Mouse (Mus musculus): Measurements from ENCODE around the gene Sorbs2. TPM values are rescaled to one million over a fixed set of nuclear protein-coding genes. Genes with fewer than 3 reads are reported as not detected.

Sorbs2 gene
- polyA plus RNA-seq, 1 experiment: 14.3 TPM

- H3K27me3 ChIP-seq (ENCODE audit: control insufficient read depth, insufficient read depth, insufficient read length): no peaks in the 10 kb centered on the region
- no peak overlapping the region for H3ac ChIP-seq (ENCODE audit: control insufficient read depth, insufficient read length)
- H3K36me3 ChIP-seq (ENCODE audit: control insufficient read depth, insufficient read depth): peaks cover 4% of the 10 kb centered on the region
- no peak overlapping the region for H3K4me3 ChIP-seq
- no peak overlapping the region for H3K4me2 ChIP-seq (ENCODE audit: low read depth)
- H3K79me2 ChIP-seq (ENCODE audit: control insufficient read depth, insufficient read depth): no peaks in the 10 kb centered on the region
- TF ChIP-seq MAX (IDR thresholded peaks at IDR 0.05; ENCODE audit: low read depth) (no peak), TCF12 (IDR thresholded peaks at IDR 0.05; ENCODE audit: insufficient read depth, poor library complexity, severe bottlenecking) (no peak), MYOG (IDR thresholded peaks at IDR 0.05; ENCODE audit: control insufficient read depth in 1 of 3, insufficient read depth in 1 of 3, insufficient read length in 2 of 3, low read depth in 2 of 3) (no peak), POLR2AphosphoS2 (IDR thresholded peaks at IDR 0.05; ENCODE audit: insufficient read length, low read depth) (no peak), REST (IDR thresholded peaks at IDR 0.05; ENCODE audit: insufficient read depth, insufficient read length) (no peak), USF1 (IDR thresholded peaks at IDR 0.05; ENCODE audit: low read depth) (no peak), E2F4 (IDR thresholded peaks at IDR 0.05; ENCODE audit: insufficient read depth) (no peak), MYOD1 (IDR thresholded peaks at IDR 0.05; ENCODE audit: control insufficient read depth in 1 of 3, insufficient read length in 2 of 3, low read depth in 2 of 3) (no peak), POLR2A (IDR thresholded peaks at IDR 0.05; ENCODE audit: insufficient read length, low read depth) (no peak), TCF3 (IDR thresholded peaks at IDR 0.05; ENCODE audit: insufficient read length, low read depth) (no peak), SRF (IDR thresholded peaks at IDR 0.05; ENCODE audit: control insufficient read depth, insufficient read length, low read depth) (no peak), CEBPB (IDR thresholded peaks at IDR 0.05; ENCODE audit: insufficient read depth, poor library complexity, severe bottlenecking) (no peak)
Measured at GRCm38 (mm10) chr8:45761053-45761452, 253.5 kb downstream of the Sorbs2 start.

- Histone ChIP-seq H3K36me3 (ENCODE audit: control insufficient read depth, insufficient read depth) (peaks cover 4% of the 10 kb centered on the region), H3K4me3 (no peak overlapping the region), H3K4me2 (ENCODE audit: low read depth) (no peak overlapping the region)
Measured at GRCm38 (mm10) chr8:45762982-45763689, 255.5 kb downstream of the Sorbs2 start.

GRCm38 (mm10) chr8:45763690-45764342 lies 256.2 kb downstream of the Sorbs2 start:
- no peaks in the 10 kb centered on the region for H3K79me2 ChIP-seq (ENCODE audit: control insufficient read depth, insufficient read depth)
- no peak overlapping the region for H3K4me3 ChIP-seq
- H3K27me3 ChIP-seq (ENCODE audit: control insufficient read depth, insufficient read depth, insufficient read length): no peaks in the 10 kb centered on the region
- no peak overlapping the region for H3ac ChIP-seq (ENCODE audit: control insufficient read depth, insufficient read length)
- TF ChIP-seq CEBPB (IDR thresholded peaks at IDR 0.05; ENCODE audit: insufficient read depth, poor library complexity, severe bottlenecking) (no peak), MAX (IDR thresholded peaks at IDR 0.05; ENCODE audit: low read depth) (no peak), SRF (IDR thresholded peaks at IDR 0.05; ENCODE audit: control insufficient read depth, insufficient read length, low read depth) (no peak), MYOG (IDR thresholded peaks at IDR 0.05; ENCODE audit: control insufficient read depth in 1 of 3, insufficient read depth in 1 of 3, insufficient read length in 2 of 3, low read depth in 2 of 3) (no peak), USF1 (IDR thresholded peaks at IDR 0.05; ENCODE audit: low read depth) (no peak), TCF12 (IDR thresholded peaks at IDR 0.05; ENCODE audit: insufficient read depth, poor library complexity, severe bottlenecking) (no peak), REST (IDR thresholded peaks at IDR 0.05; ENCODE audit: insufficient read depth, insufficient read length) (no peak), POLR2A (IDR thresholded peaks at IDR 0.05; ENCODE audit: insufficient read length, low read depth) (no peak), POLR2AphosphoS2 (IDR thresholded peaks at IDR 0.05; ENCODE audit: insufficient read length, low read depth) (no peak), MYOD1 (IDR thresholded peaks at IDR 0.05; ENCODE audit: control insufficient read depth in 1 of 3, insufficient read length in 2 of 3, low read depth in 2 of 3) (no peak), TCF3 (IDR thresholded peaks at IDR 0.05; ENCODE audit: insufficient read length, low read depth) (no peak)
- no peak overlapping the region for H3K4me2 ChIP-seq (ENCODE audit: low read depth)
- H3K36me3 ChIP-seq (ENCODE audit: control insufficient read depth, insufficient read depth): peaks cover 4% of the 10 kb centered on the region

More at GRCm38 (mm10) chr8:45762982-45763689, 255.5 kb downstream of the Sorbs2 start:
- Histone ChIP-seq H3ac (ENCODE audit: control insufficient read depth, insufficient read length) (no peak overlapping the region), H3K27me3 (ENCODE audit: control insufficient read depth, insufficient read depth, insufficient read length) (no peaks in the 10 kb centered on the region), H3K79me2 (ENCODE audit: control insufficient read depth, insufficient read depth) (no peaks in the 10 kb centered on the region)
- TF ChIP-seq USF1 (IDR thresholded peaks at IDR 0.05; ENCODE audit: low read depth) (no peak), MYOD1 (IDR thresholded peaks at IDR 0.05; ENCODE audit: control insufficient read depth in 1 of 3, insufficient read length in 2 of 3, low read depth in 2 of 3) (no peak), TCF12 (IDR thresholded peaks at IDR 0.05; ENCODE audit: insufficient read depth, poor library complexity, severe bottlenecking) (no peak), POLR2A (IDR thresholded peaks at IDR 0.05; ENCODE audit: insufficient read length, low read depth) (no peak), TCF3 (IDR thresholded peaks at IDR 0.05; ENCODE audit: insufficient read length, low read depth) (no peak), MAX (IDR thresholded peaks at IDR 0.05; ENCODE audit: low read depth) (no peak), SRF (IDR thresholded peaks at IDR 0.05; ENCODE audit: control insufficient read depth, insufficient read length, low read depth) (no peak), POLR2AphosphoS2 (IDR thresholded peaks at IDR 0.05; ENCODE audit: insufficient read length, low read depth) (no peak), E2F4 (IDR thresholded peaks at IDR 0.05; ENCODE audit: insufficient read depth) (no peak), MYOG (IDR thresholded peaks at IDR 0.05; ENCODE audit: control insufficient read depth in 1 of 3, insufficient read depth in 1 of 3, insufficient read length in 2 of 3, low read depth in 2 of 3) (no peak), CEBPB (IDR thresholded peaks at IDR 0.05; ENCODE audit: insufficient read depth, poor library complexity, severe bottlenecking) (no peak), REST (IDR thresholded peaks at IDR 0.05; ENCODE audit: insufficient read depth, insufficient read length) (no peak)

- Histone ChIP-seq H3K79me2 (ENCODE audit: control insufficient read depth, insufficient read depth) (no peaks in the 10 kb centered on the region), H3K4me3 (no peak overlapping the region), H3K27me3 (ENCODE audit: control insufficient read depth, insufficient read depth, insufficient read length) (no peaks in the 10 kb centered on the region), H3K4me2 (ENCODE audit: low read depth) (no peak overlapping the region), H3ac (ENCODE audit: control insufficient read depth, insufficient read length) (no peak overlapping the region), H3K36me3 (ENCODE audit: control insufficient read depth, insufficient read depth) (no peaks in the 10 kb centered on the region)
- TF ChIP-seq SRF (IDR thresholded peaks at IDR 0.05; ENCODE audit: control insufficient read depth, insufficient read length, low read depth): no peak
- no peak for TF ChIP-seq POLR2AphosphoS2 (IDR thresholded peaks at IDR 0.05; ENCODE audit: insufficient read length, low read depth)
- no peak for TF ChIP-seq MYOG (IDR thresholded peaks at IDR 0.05; ENCODE audit: control insufficient read depth in 1 of 3, insufficient read depth in 1 of 3, insufficient read length in 2 of 3, low read depth in 2 of 3)
- no peak for TF ChIP-seq MYOD1 (IDR thresholded peaks at IDR 0.05; ENCODE audit: control insufficient read depth in 1 of 3, insufficient read length in 2 of 3, low read depth in 2 of 3)
- TF ChIP-seq USF1 (IDR thresholded peaks at IDR 0.05; ENCODE audit: low read depth): no peak
- no peak for TF ChIP-seq POLR2A (IDR thresholded peaks at IDR 0.05; ENCODE audit: insufficient read length, low read depth)
- TF ChIP-seq TCF12 (IDR thresholded peaks at IDR 0.05; ENCODE audit: insufficient read depth, poor library complexity, severe bottlenecking): no peak
- no peak for TF ChIP-seq REST (IDR thresholded peaks at IDR 0.05; ENCODE audit: insufficient read depth, insufficient read length)
- no peak for TF ChIP-seq MAX (IDR thresholded peaks at IDR 0.05; ENCODE audit: low read depth)
Measured at GRCm38 (mm10) chr8:45766138-45766537, 258.6 kb downstream of the Sorbs2 start.
